Mouse (Mus musculus) megakaryocyte, embryonic 14.5 days (primary cell): ENCODE data around the gene Nrg3. TPM values are rescaled to one million over a fixed set of nuclear protein-coding genes. Genes with fewer than 3 reads are reported as not detected.

Experiments
- H3K27me3 ChIP-seq: replicated peaks from 2 replicates; pipeline ENCODE3; 2012; ENCODE audit warnings: inconsistent platforms
- H3K36me3 ChIP-seq: replicated peaks from 2 replicates; pipeline ENCODE3; 2012; ENCODE audit warnings: low read length, inconsistent platforms, mixed read lengths
- H3K4me1 ChIP-seq: 2 replicates; pipeline ENCODE4 v1.6.1; 2012; ENCODE audit warnings: inconsistent platforms
- H3K4me3 ChIP-seq: replicated peaks from 2 replicates; pipeline ENCODE3; 2012; ENCODE audit warnings: moderate library complexity, mild to moderate bottlenecking, inconsistent platforms
- H3K9me3 ChIP-seq: 2 replicates; pipeline ENCODE4 v1.6.1; 2012; ENCODE audit warnings: inconsistent platforms
- FLI1 ChIP-seq: IDR thresholded peaks from 2 replicates; pipeline ENCODE4 v1.6.1; 2012; ENCODE audit warnings: low read length, inconsistent platforms, mixed read lengths
- GATA1 ChIP-seq: IDR thresholded peaks from 3 replicates; pipeline ENCODE4 v1.6.1; 2012; ENCODE audit warnings: mixed read lengths, low read length, inconsistent platforms, borderline replicate concordance
- polyA plus RNA-seq: library from polyadenylated mRNA; stranded (reverse); fragments of >175 nt; gene quantifications from 2 replicates; pipeline ENCODE4 v1.2.3, GENCODE M21; 2012; ENCODE audit warnings: low replicate concordance; ENCODE audit not compliant: insufficient read depth

Gene Nrg3
- polyA plus RNA-seq, 1 experiment, result not detected

DNA sequence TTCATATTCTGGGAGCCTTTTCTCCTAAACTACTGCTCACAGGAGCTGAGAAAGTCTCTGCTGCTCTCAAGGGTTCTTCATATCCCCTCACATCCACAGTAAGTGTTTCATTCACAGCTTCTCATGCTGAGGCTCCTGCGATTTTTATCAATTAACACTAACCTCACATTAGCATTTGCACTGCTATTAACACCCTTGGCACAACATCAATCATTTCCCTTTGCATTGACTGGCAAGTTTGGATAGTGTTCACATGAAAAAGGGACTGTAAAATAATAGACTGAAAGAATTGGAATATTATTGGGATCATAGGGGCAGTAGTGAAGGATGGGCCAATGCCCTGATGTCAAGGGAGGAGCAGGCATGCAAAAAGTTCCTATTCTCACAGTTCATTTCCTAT lies 918.3 kb downstream of the Nrg3 start:
- TF ChIP-seq FLI1 (no peak), GATA1 (no peak)
- no peaks in the 10 kb centered on the region for H3K27me3 ChIP-seq
- no peaks in the 10 kb centered on the region for H3K4me1 ChIP-seq

GRCm38 (mm10) chr14:38547257-38547656 lies 925.6 kb downstream of the Nrg3 start:
- Histone ChIP-seq H3K36me3 (no peaks in the 10 kb centered on the region), H3K27me3 (no peaks in the 10 kb centered on the region), H3K9me3 (no peaks in the 10 kb centered on the region), H3K4me1 (no peaks in the 10 kb centered on the region), H3K4me3 (no peak overlapping the region)
- TF ChIP-seq FLI1 (no peak), GATA1 (no peak)

More for the DNA sequence above, 918.3 kb downstream of the Nrg3 start:
- Histone ChIP-seq H3K36me3 (no peaks in the 10 kb centered on the region), H3K9me3 (no peaks in the 10 kb centered on the region), H3K4me3 (no peak overlapping the region)

- no peak overlapping the region for H3K4me3 ChIP-seq
- no peaks in the 10 kb centered on the region for H3K4me1 ChIP-seq
- H3K36me3 ChIP-seq, result no peaks in the 10 kb centered on the region
- H3K27me3 ChIP-seq, result no peaks in the 10 kb centered on the region
- no peaks in the 10 kb centered on the region for H3K9me3 ChIP-seq
- TF ChIP-seq FLI1 (no peak), GATA1 (no peak)
Observed at GRCm38 (mm10) chr14:38535181-38535580, 937.7 kb downstream of the Nrg3 start.

GRCm38 (mm10) chr14:38533495-38533894 lies 939.4 kb downstream of the Nrg3 start:
- Histone ChIP-seq H3K27me3 (no peaks in the 10 kb centered on the region), H3K9me3 (no peaks in the 10 kb centered on the region), H3K4me3 (no peak overlapping the region), H3K4me1 (no peaks in the 10 kb centered on the region), H3K36me3 (no peaks in the 10 kb centered on the region)
- no peak for TF ChIP-seq FLI1
- no peak for TF ChIP-seq GATA1

DNA sequence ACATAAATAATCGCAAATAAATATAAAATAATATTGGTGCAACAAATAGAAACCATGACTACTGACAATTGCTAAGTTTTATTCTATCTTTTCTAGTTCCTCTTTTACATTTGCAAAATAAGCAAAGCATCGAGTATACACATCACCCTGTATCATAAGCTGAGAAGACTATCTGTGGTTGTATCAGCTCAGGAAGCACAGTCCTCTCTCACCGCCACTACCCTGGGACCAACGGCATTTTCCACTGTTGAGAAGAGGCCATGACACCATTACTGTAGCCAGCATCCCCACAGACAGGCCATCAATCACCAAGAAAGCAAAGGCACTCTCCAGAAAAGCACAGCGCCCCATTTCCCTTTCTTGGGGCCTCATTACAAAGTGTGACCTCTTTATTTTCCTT lies 956.7 kb downstream of the Nrg3 start:
- no peak for TF ChIP-seq GATA1
- TF ChIP-seq FLI1, result no peak
- Histone ChIP-seq H3K36me3 (no peaks in the 10 kb centered on the region), H3K4me3 (no peak overlapping the region), H3K9me3 (no peaks in the 10 kb centered on the region), H3K27me3 (no peaks in the 10 kb centered on the region), H3K4me1 (no peaks in the 10 kb centered on the region)

- no peaks in the 10 kb centered on the region for H3K36me3 ChIP-seq
- no peaks in the 10 kb centered on the region for H3K4me1 ChIP-seq
- no peaks in the 10 kb centered on the region for H3K27me3 ChIP-seq
- no peaks in the 10 kb centered on the region for H3K9me3 ChIP-seq
- TF ChIP-seq FLI1, result no peak
- TF ChIP-seq GATA1, result no peak
- no peak overlapping the region for H3K4me3 ChIP-seq
Observed at GRCm38 (mm10) chr14:38509016-38509415, 963.9 kb downstream of the Nrg3 start.

DNA sequence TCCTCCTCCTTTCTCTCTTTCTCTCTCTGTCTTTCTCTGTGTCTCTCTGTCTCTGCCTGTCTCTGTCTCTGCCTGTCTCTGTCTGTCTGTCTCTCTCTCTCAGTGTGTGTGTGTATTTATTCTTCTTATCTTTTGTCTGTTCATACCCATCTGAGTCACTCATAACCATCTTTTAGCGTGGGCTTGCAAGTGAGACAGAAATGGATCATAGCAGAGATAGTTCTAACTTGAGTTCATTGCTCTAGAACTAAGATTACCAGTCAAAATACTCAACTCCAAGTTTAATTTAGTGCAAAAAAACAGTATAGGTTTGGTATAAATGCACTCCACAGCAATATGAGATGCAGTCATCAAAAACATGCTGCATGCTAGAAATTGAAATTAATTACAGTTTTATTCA lies 977.9 kb downstream of the Nrg3 start:
- no peaks in the 10 kb centered on the region for H3K4me1 ChIP-seq
- no peaks in the 10 kb centered on the region for H3K36me3 ChIP-seq
- H3K9me3 ChIP-seq, result no peaks in the 10 kb centered on the region
- TF ChIP-seq GATA1, result no peak
- TF ChIP-seq FLI1, result no peak
- no peak overlapping the region for H3K4me3 ChIP-seq
- no peaks in the 10 kb centered on the region for H3K27me3 ChIP-seq

GRCm38 (mm10) chr14:38447086-38447485 lies 1025.8 kb downstream of the Nrg3 start:
- no peaks in the 10 kb centered on the region for H3K4me1 ChIP-seq
- TF ChIP-seq GATA1 (no peak), FLI1 (no peak)
- no peaks in the 10 kb centered on the region for H3K36me3 ChIP-seq
- H3K9me3 ChIP-seq, result 0 out of 2 replicates have a peak, but pooled peaks cover 2% of the 10 kb centered on the region
- H3K27me3 ChIP-seq, result no peaks in the 10 kb centered on the region
- H3K4me3 ChIP-seq, result no peak overlapping the region

DNA sequence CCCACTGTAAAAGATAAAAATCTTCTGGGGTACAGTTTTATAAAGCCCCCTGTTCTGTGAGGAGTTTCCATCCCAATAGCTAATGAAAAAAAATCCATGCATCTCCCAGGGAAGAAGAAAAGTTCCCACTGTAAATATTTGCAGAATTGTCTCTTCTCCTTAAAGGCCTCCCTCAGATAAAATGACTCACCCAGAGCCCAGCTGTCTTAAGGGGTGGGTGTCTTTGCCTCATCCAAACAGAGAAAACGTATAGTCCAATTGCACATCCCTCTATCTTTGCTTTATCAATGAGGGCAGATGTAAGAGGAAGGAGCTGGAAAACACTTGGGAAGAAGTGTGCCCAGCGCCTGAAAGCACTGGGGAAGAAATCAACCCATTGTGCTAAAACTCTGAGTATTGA lies 1028.1 kb downstream of the Nrg3 start:
- Histone ChIP-seq H3K36me3 (no peaks in the 10 kb centered on the region), H3K9me3 (0 out of 2 replicates have a peak, but pooled peaks cover 2% of the 10 kb centered on the region), H3K4me3 (no peak overlapping the region), H3K27me3 (no peaks in the 10 kb centered on the region), H3K4me1 (no peaks in the 10 kb centered on the region)
- TF ChIP-seq GATA1, result no peak
- no peak for TF ChIP-seq FLI1

GRCm38 (mm10) chr14:38433793-38434589 lies 1038.9 kb downstream of the Nrg3 start:
- H3K4me3 ChIP-seq, result no peak overlapping the region
- no peaks in the 10 kb centered on the region for H3K27me3 ChIP-seq
- H3K36me3 ChIP-seq, result no peaks in the 10 kb centered on the region
- H3K9me3 ChIP-seq, result no peaks in the 10 kb centered on the region; the same call in 1 of the 2 replicates
- H3K4me1 ChIP-seq, result no peaks in the 10 kb centered on the region
- TF ChIP-seq GATA1, result no peak
- TF ChIP-seq FLI1, result no peak

DNA sequence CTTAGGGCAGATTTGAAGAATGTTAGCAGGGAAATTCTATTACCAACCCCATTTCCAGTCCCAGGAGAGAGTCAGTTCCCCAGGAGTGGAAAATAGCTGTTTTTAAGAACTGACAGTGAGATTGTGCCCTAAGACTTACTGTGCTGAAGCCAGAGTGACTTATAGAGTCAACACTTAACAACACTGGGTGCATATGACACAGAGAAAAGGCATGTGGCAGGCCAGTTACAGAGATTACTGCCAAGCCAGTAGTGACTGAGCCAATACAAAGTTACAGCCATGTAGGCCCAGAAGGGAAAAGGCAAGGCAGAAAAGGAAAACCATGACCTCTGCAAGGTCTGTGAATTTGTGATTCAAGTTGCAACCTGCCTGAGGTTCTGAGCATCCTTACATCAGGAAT lies 1098.2 kb downstream of the Nrg3 start:
- H3K9me3 ChIP-seq, result peaks cover 4% of the 10 kb centered on the region
- TF ChIP-seq GATA1, result no peak
- TF ChIP-seq FLI1, result no peak
- H3K36me3 ChIP-seq, result no peaks in the 10 kb centered on the region
- no peaks in the 10 kb centered on the region for H3K27me3 ChIP-seq
- no peak overlapping the region for H3K4me3 ChIP-seq
- no peaks in the 10 kb centered on the region for H3K4me1 ChIP-seq
